Mouse (Mus musculus): Measurements from ENCODE around the gene Cacng7.
"Not testable (repeated sequence)": the region's sequence is repeated elsewhere in the genome, so short reads cannot be mapped to it uniquely, and the experiment has no call there.

Gene Cacng7

GRCm38 (mm10) chr7:3332619-3333521, at the start of gene Cacng7:
Gene Cacng7, plus strand, starts transcription at chr7:3332955.
- no peak for DNase-seq (ENCODE audit: low read depth, low spot score)

GRCm38 (mm10) chr7:3283081-3283875, 49.5 kb upstream of the Cacng7 start:
- no peak for DNase-seq (ENCODE audit: low read depth, low spot score)

- no peak for DNase-seq (ENCODE audit: low read depth, low spot score)
Observed at GRCm38 (mm10) chr7:3284604-3285003, 48.2 kb upstream of the Cacng7 start.

- DNase-seq (ENCODE audit: low read depth, low spot score), result no peak
Observed at GRCm38 (mm10) chr7:3286036-3286435, 46.7 kb upstream of the Cacng7 start.

GRCm38 (mm10) chr7:3287186-3287585, 45.6 kb upstream of the Cacng7 start:
- no peak for DNase-seq (ENCODE audit: low read depth, low spot score)

- no peak for DNase-seq (ENCODE audit: low read depth, low spot score)
Observed at GRCm38 (mm10) chr7:3288976-3289970, 43.5 kb upstream of the Cacng7 start, which contains the start of the genes Myadm and Prkcg. Gene Myadm, plus strand, starts transcription at chr7:3289080. Gene Prkcg, plus strand, starts transcription at chr7:3289179.

- DNase-seq (ENCODE audit: low read depth, low spot score), result peak; percentile 6
Observed at GRCm38 (mm10) chr7:3290257-3291033, 42.3 kb upstream of the Cacng7 start.

- DNase-seq (ENCODE audit: low read depth, low spot score), result no peak
Observed at GRCm38 (mm10) chr7:3291197-3291596, 41.6 kb upstream of the Cacng7 start.

- DNase-seq (ENCODE audit: low read depth, low spot score), result no peak
Observed at GRCm38 (mm10) chr7:3291764-3292163, 41.0 kb upstream of the Cacng7 start.

GRCm38 (mm10) chr7:3292271-3292670, 40.5 kb upstream of the Cacng7 start:
- not testable (repeated sequence) for DNase-seq (ENCODE audit: low read depth, low spot score)

- DNase-seq (ENCODE audit: low read depth, low spot score), result no peak
Observed at GRCm38 (mm10) chr7:3292791-3293190, 40.0 kb upstream of the Cacng7 start.

GRCm38 (mm10) chr7:3294794-3295193, 38.0 kb upstream of the Cacng7 start:
- DNase-seq (ENCODE audit: low read depth, low spot score), result no peak

GRCm38 (mm10) chr7:3295321-3296110, 37.2 kb upstream of the Cacng7 start:
- DNase-seq (ENCODE audit: low read depth, low spot score), result no peak

GRCm38 (mm10) chr7:3296711-3297110, 36.0 kb upstream of the Cacng7 start:
- no peak for DNase-seq (ENCODE audit: low read depth, low spot score)

- DNase-seq (ENCODE audit: low read depth, low spot score), result no peak
Observed at GRCm38 (mm10) chr7:3299941-3300617, 32.7 kb upstream of the Cacng7 start.

GRCm38 (mm10) chr7:3300891-3301627, 31.7 kb upstream of the Cacng7 start:
- DNase-seq (ENCODE audit: low read depth, low spot score), result no peak

GRCm38 (mm10) chr7:3301628-3302555, 30.9 kb upstream of the Cacng7 start:
- no peak for DNase-seq (ENCODE audit: low read depth, low spot score)

Measured in c-Kit-negative CD71-positive TER-119-positive erythroid progenitor cells, embryonic 14.5 days (primary cell).